Mouse (Mus musculus) lung, postnatal 0 days (tissue): ENCODE measurements around the gene Majin.

ENCODE experiments used
- CTCF ChIP-seq: IDR thresholded peaks from 2 replicates; pipeline ENCODE4 v1.5.1; 2016; ENCODE audit warnings: antibody characterized with exemption, mild to moderate bottlenecking
- EP300 ChIP-seq: IDR thresholded peaks from 2 replicates; pipeline ENCODE4 v1.6.1; 2016; ENCODE audit warnings: antibody characterized with exemption, mild to moderate bottlenecking, control low read depth

DNA sequence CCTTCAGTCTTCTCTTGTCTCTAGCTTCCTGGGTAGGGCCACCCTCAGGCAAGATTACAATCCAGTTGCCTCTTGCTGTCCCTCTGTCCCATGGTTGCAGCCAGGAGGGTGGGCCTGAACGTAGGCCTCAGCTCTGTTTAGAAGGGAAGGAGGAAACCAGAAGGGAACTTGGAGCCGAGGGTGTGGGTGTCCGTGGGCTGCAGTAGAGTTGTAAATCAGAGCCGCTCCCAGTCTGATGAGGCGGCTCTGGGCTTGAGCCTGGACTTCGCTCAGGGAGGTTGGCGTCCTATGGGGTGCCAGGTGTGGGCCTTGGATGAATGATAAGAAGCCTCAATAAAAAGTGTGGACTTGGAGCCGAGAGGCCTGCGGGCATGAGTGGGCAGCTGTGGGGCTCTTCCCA is 80.0 kb downstream of the Majin start:
- TF ChIP-seq CTCF (no peak), EP300 (no peak)
